Mouse (Mus musculus) embryonic fibroblast, embryonic 13.5 days (primary cell): ENCODE data around the gene Ubxn4. TPM values are rescaled to one million over a fixed set of nuclear protein-coding genes. Genes with fewer than 3 reads are reported as not detected.
"Not testable (repeated sequence)": the region's sequence is repeated elsewhere in the genome, so short reads cannot be mapped to it uniquely, and the experiment has no call there.

Experiments used
- H3K27ac ChIP-seq: 2 replicates; pipeline ENCODE4 v1.5.1; 2012; ENCODE audit warnings: low read length, control low read depth, inconsistent platforms; ENCODE audit not compliant: insufficient read depth
- H3K4me1 ChIP-seq: 2 replicates; pipeline ENCODE4 v1.6.1; 2011; ENCODE audit warnings: low read length; ENCODE audit not compliant: control insufficient read depth, insufficient read depth
- H3K4me3 ChIP-seq: 2 replicates; pipeline ENCODE4 v1.5.1; 2011; ENCODE audit warnings: mild to moderate bottlenecking, control low read depth, low read length; ENCODE audit not compliant: insufficient read depth
- CTCF ChIP-seq: IDR thresholded peaks from 2 replicates; pipeline ENCODE4 v1.5.1; 2011; ENCODE audit warnings: mild to moderate bottlenecking, control low read depth, low read length, moderate library complexity, borderline replicate concordance; ENCODE audit not compliant: insufficient read depth
- POLR2A ChIP-seq: IDR thresholded peaks from 2 replicates; pipeline ENCODE4 v1.6.1; 2011; ENCODE audit warnings: low read depth, mild to moderate bottlenecking, control low read depth, low read length, moderate library complexity
- polyA plus RNA-seq: library from polyadenylated mRNA; stranded (reverse); fragments of >200 nt; gene quantifications from 2 replicates; pipeline ENCODE4 v1.2.4, GENCODE M21; 2011; ENCODE audit warnings: low read depth; ENCODE audit not compliant: missing spikeins, insufficient read length

Gene Ubxn4
- 89.2 and 89.6 TPM in 2 replicates for polyA plus RNA-seq

DNA sequence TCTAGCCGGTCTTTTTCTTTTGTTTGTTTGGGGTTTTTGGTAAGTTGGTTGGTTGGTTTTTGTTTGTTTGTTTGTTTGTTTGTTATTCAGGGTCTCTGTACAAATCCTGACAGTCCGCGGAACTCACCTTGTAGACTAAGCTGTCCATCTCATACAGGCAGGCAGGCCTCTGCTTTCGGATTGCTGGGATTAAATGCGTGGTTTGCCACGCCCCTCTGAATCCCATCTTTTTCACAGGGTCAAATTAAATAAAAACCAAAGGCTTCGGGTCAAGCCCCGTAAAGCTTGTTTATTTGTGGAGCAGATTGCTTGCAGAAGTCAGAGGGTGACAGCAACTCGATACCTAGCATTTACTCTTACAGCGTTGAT is at the start of gene Ubxn4:
TSS of gene Ubxn4 (plus strand) at position 338 of the 369 bp plus-strand sequence.
- TF ChIP-seq POLR2A = no peak
- no peak for TF ChIP-seq CTCF
- Histone ChIP-seq H3K4me1 (peaks cover 3% of the 10 kb centered on the region; the same call in 1 of the 2 replicates), H3K4me3 (peak within 1 kb of the TSS; percentile 83), H3K27ac (peak within 1 kb of the TSS; percentile 38)

- no peak overlapping the region for H3K4me3 ChIP-seq
- H3K4me1 ChIP-seq = no peaks in the 10 kb centered on the region
- TF ChIP-seq CTCF = no peak
- no peak for TF ChIP-seq POLR2A
- no peak overlapping the region for H3K27ac ChIP-seq
Observed at GRCm38 (mm10) chr1:128194011-128194410, 49.8 kb upstream of the Ubxn4 start.

DNA sequence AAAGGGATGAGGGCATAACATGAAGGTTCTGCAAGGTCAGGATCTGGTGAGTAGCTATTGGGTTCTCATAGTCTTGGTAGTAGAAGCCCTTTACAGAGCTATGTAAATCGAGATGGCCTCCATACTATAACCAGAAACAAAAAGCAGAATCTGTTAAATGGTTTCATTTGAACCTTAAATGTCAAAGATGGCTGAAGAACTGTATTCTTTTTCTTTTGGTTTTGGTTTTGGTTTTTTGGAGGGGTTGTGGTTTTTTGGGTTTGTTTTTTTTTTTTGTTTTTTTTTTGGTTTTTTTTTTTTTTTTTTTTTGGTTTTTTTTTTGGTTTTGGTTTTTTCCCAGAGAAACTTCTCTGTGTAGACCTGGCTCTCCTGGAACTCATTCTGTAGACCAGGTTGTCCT is 46.4 kb upstream of the Ubxn4 start:
- Histone ChIP-seq H3K4me3 (no peak overlapping the region), H3K27ac (no peak overlapping the region), H3K4me1 (no peaks in the 10 kb centered on the region)
- TF ChIP-seq CTCF = no peak
- no peak for TF ChIP-seq POLR2A

GRCm38 (mm10) chr1:128213261-128213660 is 30.5 kb upstream of the Ubxn4 start:
- Histone ChIP-seq H3K4me1 (no peaks in the 10 kb centered on the region), H3K27ac (no peak overlapping the region), H3K4me3 (no peak overlapping the region)
- TF ChIP-seq CTCF (no peak), POLR2A (no peak)

- TF ChIP-seq POLR2A (no peak), CTCF (no peak)
Observed at GRCm38 (mm10) chr1:128221886-128222285, 21.9 kb upstream of the Ubxn4 start.

GRCm38 (mm10) chr1:128223304-128223703 is 20.5 kb upstream of the Ubxn4 start:
- TF ChIP-seq CTCF (no peak), POLR2A (no peak)
- Histone ChIP-seq H3K27ac (no peak overlapping the region), H3K4me1 (no peaks in the 10 kb centered on the region), H3K4me3 (no peak overlapping the region)

More at GRCm38 (mm10) chr1:128221886-128222285, 21.9 kb upstream of the Ubxn4 start:
- Histone ChIP-seq H3K4me1 (no peaks in the 10 kb centered on the region), H3K4me3 (no peak overlapping the region), H3K27ac (no peak overlapping the region)

DNA sequence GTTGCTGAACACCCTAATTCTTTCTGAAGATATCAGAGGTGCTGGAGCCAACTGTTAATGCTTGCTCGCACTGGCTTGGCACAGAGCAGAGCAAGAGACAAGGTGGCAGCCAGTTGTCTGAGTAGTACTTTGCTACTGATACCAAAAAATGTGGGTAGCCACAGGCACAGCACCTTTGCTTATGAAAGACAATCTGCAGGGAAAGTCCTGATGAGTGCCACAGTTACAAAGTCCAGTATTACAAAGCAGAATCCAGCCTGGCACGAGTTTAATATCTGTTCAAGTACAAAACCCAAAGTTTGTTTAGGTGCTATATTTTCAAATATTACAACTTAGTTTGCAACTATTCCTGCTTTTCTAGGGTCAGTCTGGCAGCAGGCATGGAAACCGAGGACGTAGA is 8.6 kb upstream of the Ubxn4 start:
- TF ChIP-seq POLR2A (no peak), CTCF (no peak)
- H3K27ac ChIP-seq = no peak overlapping the region
- no peaks in the 10 kb centered on the region for H3K4me1 ChIP-seq
- no peak overlapping the region for H3K4me3 ChIP-seq

DNA sequence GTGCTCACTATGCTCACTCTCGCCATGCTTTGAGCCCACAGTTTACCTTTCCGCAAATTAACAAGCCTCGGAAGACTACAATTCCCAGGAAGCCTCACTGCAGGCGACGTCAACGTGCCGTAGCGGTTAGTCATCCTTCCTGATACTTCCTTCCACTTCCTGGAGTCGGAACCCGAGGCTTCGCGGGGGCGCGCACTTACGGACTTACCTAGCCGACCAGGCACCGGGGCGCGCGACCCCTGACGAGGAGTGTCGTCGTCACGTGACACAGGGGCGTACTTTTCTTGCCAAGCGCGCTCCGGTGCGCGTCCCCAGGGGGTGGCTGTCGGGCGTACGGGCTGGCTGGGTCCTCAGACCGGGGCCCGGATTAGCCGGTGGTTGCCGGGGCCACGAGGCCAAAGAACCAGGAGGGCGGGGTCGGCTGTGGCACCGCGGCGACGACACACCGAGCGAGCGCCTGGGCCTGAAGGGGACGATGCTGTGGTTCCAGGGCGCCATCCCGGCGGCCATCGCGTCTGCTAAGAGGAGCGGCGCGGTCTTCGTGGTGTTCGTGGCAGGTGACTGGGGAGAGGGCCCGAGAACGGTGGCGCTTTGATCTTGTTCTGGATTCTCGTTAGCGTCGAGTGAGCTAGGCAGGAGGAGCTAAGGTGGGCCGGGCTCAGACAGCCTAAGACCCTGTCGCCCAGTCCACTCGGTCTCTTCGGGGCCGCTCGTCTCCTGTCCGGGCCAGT is 397 bp downstream of the Ubxn4 start:
- peak overlapping the region; percentile 38 for H3K27ac ChIP-seq
- H3K4me1 ChIP-seq = peaks cover 3% of the 10 kb centered on the region; the same call in 1 of the 2 replicates
- H3K4me3 ChIP-seq = peak overlapping the region; percentile 83
- peak; percentile 69 for TF ChIP-seq POLR2A
- TF ChIP-seq CTCF = no peak

GRCm38 (mm10) chr1:128244727-128245355 is 1.1 kb downstream of the Ubxn4 start:
- Histone ChIP-seq H3K4me1 (peaks cover 3% of the 10 kb centered on the region; the same call in 1 of the 2 replicates), H3K27ac (peak overlapping the region; percentile 38; the same call in 1 of the 2 replicates), H3K4me3 (peak overlapping the region; percentile 83)
- TF ChIP-seq POLR2A (no peak), CTCF (no peak)

DNA sequence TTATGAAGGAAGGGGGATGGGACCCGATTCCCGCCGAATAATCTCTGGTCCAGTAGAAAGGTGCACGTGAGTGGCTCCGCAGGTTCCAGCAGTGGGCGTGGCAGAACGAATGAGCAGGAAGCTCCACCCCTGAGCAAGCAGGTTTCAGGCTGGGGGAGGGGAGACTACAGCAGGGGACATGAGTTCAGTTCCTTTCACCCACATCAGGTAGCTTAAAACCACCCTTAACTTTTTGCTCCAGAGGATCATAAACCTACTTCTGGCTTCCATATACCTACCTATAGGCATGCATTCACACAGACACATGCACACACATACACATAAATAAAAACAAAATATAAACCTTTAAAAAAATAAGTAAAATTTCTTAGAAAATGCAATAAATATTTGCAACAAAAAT is 23.3 kb downstream of the Ubxn4 start:
- not testable (repeated sequence) for H3K4me3 ChIP-seq, H3K27ac ChIP-seq

More for the DNA sequence above, 23.3 kb downstream of the Ubxn4 start:
- H3K4me1 ChIP-seq = not testable (repeated sequence)
